Mouse (Mus musculus) neural tube, postnatal 0 days (tissue): ENCODE data around the gene Ccn5. TPM values are rescaled to one million over a fixed set of nuclear protein-coding genes. Genes with fewer than 3 reads are reported as not detected.

ENCODE experiments used
- polyA plus RNA-seq: library from polyadenylated mRNA; unstranded; fragments of >200 nt; fragmentation: Nextera tagmentation; extraction: Ambion mirVana; gene quantifications from 2 replicates; pipeline ENCODE4 v1.2.1, GENCODE M21; 2015

Gene Ccn5
- polyA plus RNA-seq: 0.61 and 0.66 TPM in 2 replicates

DNA sequence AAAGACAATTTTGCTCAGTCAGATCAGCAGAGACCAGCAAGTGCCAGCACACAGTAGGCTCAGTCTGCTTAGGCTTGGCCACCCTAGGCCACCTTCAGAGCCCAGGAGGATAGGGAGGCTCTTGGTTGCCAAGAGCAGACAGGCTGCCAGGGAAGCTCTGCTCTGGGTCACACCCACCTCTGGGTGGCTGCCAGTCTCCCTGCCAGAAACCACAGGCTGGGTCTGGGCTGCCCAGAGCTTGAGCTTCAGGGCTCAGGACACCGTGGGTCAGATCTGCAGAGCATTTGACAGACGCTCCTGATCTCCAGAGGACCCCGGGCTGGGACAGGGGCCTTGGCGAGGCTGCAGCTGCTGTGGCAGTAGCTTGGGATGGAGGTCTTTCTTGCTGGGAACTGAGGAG is at the start of gene Ccn5:
Gene Ccn5, plus strand, starts transcription at position 255 of the 400 bp plus-strand sequence.

DNA sequence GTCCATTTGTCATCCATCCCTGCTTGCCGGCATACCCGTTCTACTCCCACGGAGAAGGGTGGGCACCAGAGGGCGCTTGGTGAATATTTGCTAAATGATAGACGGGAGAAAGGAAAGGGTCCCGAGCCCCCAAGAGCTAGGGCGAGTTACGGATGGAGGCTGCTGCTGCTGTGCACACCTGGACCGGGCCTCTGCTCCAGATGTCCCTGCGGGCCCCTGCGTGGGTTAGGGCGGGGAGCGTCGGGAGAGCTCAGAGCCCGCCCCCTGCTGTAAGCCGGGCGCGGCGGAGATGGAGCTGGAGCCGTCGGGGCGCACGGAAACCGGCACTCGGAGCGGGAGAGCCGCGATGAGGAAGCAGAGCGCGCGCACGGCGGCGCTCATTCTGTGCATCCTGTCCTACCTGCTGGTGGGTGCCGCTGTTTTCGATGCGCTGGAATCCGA is 32.8 kb downstream of the Ccn5 start, which contains the start of gene Kcnk15:
Gene Kcnk15, plus strand, starts transcription at position 191 of the 441 bp plus-strand sequence.

Other genes with a start within 250 kb of the Ccn5 start
- gene Ttpal, start 218.5 kb upstream of the Ccn5 start, polyA plus RNA-seq: 23.2 and 25.6 TPM in 2 replicates
- gene Serinc3, start 175.7 kb upstream of the Ccn5 start, polyA plus RNA-seq: 36.4 and 38.8 TPM in 2 replicates
- gene Pkig, start 162.5 kb upstream of the Ccn5 start, polyA plus RNA-seq: 111 and 132 TPM in 2 replicates
- gene Ada, start 70.6 kb upstream of the Ccn5 start, polyA plus RNA-seq: 3.0 and 3.3 TPM in 2 replicates
- 0.08 and 0.11 TPM in 2 replicates for gene Kcnk15, start 32.8 kb downstream of the Ccn5 start, polyA plus RNA-seq
- 17.1 and 18.3 TPM in 2 replicates for gene Rims4, start 97.8 kb downstream of the Ccn5 start, polyA plus RNA-seq
- gene Ywhab, start 174.1 kb downstream of the Ccn5 start, polyA plus RNA-seq: 574 and 581 TPM in 2 replicates
- 1.5 and 1.7 TPM in 2 replicates for gene Pabpc1l, start 204.6 kb downstream of the Ccn5 start, polyA plus RNA-seq
- 10.0 and 10.6 TPM in 2 replicates for gene Stk4, start 249.5 kb downstream of the Ccn5 start, polyA plus RNA-seq